Mouse (Mus musculus) testis, adult 2 months (tissue): Measurements from ENCODE around the gene Egr4.

Experiments
- CTCF ChIP-seq: fragments of 200-500 bp; IDR thresholded peaks from 2 replicates; pipeline ENCODE4 v1.5.1; 2012; ENCODE audit warnings: low read depth, mild to moderate bottlenecking, inconsistent platforms, low read length, moderate library complexity; ENCODE audit not compliant: control insufficient read depth, insufficient read depth, insufficient replicate concordance
- POLR2A ChIP-seq: fragments of 200-500 bp; IDR thresholded peaks from 2 replicates; pipeline ENCODE4 v1.6.1; 2012; ENCODE audit warnings: low read depth, mild to moderate bottlenecking, inconsistent platforms, low read length, moderate library complexity; ENCODE audit not compliant: control insufficient read depth

DNA sequence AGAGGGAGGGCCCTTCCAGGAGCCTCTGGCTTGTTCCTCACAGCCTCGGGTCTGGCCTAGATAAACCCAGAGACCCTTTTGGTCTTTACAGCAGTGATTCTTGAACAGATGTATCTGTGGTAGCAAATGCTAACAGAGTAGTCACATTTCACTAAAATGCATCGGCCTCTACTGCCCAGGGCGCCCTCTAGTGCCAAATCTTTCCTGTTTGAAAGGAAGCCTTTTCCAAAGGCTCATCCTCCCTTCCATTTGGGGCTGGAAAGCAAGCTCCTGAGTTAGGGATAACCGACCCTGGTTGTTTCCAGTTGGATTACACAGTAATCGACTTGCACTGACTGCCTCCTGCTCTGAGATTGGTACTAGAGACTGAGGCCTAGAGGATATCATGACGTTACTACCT, 2.9 kb downstream of the Egr4 start:
- TF ChIP-seq POLR2A = no peak
- TF ChIP-seq CTCF = no peak
